Mouse (Mus musculus) regulatory T cell (primary cell): ENCODE results near the gene Gm28729.
"Not testable (repeated sequence)": the region's sequence is repeated elsewhere in the genome, so short reads cannot be mapped to it uniquely, and the experiment has no call there.

Source experiments
- in situ Hi-C: fragments of 300-600 bp; cut with MboI, MseI; formaldehyde crosslinking; loops from one replicate; pipeline ENCODE4 v1.15.1; 2025; ENCODE audit warnings: high pct_unique_total_duplicates

The Gm28729 gene

DNA sequence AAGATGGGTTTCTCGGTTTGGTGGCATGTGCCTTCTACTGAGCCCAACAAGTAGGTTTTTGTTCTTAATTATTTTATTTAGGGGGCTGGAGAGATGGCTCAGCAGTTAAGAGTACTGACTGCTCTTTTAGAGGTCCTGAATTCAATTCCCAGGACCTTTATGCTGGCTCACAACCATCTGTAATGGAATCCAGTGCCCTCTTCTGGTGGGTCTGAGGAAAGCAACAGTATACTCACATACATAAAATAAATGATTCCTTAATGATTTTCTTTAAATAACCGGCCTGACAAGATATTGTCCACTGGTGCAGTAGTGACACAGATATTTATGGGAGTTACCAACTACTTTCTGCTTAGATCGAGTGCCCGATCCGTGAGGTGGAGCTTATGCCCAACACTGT, 1.9 kb downstream of the Gm28729 start:
- in situ Hi-C loops: no loop called here

DNA sequence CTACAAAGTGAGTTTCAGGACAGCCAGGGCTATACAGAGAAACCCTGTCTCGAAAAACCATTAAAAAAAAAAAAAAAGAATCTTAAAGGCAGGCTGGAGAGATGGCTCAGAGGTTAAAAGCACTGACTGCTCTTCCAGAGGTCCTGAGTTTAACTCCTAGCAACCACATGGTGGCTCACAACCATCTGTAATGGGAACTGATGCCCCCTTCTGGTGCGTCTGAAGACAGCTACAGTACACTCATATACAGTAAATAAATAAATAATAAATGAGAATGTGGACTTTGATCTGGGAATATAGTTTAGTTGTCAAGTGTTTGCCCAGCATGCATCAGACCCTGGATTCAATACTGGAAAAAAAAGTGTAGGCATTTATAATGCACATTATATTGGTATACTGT, 3.5 kb downstream of the Gm28729 start:
- in situ Hi-C loops: not testable (repeated sequence)

DNA sequence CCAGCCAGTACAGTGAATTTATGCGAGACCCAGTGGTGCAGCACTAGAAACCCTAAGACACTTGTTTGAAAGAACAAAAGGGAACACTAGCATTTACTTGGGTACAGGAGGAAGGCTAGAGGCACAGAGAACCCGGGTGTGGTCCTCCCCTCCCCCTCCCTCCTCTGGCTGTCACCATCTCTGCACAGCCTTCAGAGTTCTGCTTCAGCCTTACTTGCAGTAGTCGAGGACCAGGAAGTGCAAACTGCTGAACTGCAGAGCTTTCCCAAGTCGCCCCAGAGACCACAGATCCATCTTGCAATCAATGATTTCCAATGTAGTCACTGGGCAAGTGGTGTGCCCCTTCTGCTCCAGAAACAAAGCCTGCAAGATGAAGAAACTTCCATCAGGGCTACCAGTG, 7.6 kb downstream of the Gm28729 start:
- in situ Hi-C loops: no loop called here

DNA sequence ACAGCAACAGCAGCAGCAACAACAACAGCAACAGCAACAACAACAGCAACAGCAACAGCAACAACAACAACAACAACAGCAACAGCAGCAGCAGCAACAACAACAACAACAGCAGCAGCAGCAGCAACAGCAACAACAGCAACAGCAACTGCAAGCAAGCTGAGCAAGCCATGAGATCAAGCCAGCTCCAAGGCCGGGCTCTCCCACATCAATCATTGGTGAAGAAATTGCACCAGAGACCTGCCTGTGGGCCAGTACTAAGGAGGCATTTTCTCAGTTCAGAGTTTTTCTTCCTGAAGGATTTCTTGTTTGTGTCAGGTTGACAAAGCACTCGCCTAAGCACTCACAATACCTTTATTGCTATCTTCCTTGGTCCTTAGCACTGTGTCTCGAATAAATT, 8.3 kb downstream of the Gm28729 start:
- in situ Hi-C loops: no loop called here

DNA sequence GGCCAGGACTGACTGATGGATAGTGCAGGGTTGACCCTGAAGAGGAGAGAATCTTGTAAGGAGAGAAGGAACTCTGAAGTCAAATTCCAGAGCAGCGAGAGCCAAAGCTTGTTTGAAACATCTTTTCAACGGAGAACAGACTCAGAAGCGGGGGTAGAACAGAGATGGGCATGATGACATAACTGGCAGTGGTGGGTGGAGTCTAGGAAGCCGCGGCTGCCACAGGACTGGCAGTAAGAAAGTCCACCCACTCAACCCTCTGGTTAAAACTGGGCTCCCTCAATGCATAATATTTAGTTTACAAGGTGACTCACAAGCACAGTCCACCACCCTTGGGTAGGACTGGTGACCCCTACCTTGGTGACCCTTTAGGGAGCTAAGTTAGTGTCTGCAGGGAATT, 9.3 kb downstream of the Gm28729 start:
- in situ Hi-C loops: no loop called here

DNA sequence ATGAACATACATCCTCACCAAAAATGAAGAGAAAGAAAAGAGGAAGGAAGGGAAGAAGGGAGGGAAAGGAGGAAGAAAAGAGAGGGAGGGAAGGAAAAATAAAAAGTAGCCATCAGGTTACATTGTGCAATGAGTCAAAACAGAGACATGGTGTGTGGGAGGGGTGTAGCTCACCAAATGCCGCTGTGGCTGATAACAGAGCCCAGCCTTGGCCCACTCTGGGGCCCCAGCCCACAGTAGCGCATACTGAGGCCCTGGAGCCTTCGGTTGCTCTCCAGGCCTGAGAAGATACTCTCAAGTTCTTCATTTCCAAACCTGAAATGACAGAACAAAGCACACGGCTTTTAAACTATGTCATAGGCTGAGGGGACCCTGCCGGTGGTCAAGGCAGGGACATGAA, 10.8 kb downstream of the Gm28729 start:
- in situ Hi-C loops: no loop called here

DNA sequence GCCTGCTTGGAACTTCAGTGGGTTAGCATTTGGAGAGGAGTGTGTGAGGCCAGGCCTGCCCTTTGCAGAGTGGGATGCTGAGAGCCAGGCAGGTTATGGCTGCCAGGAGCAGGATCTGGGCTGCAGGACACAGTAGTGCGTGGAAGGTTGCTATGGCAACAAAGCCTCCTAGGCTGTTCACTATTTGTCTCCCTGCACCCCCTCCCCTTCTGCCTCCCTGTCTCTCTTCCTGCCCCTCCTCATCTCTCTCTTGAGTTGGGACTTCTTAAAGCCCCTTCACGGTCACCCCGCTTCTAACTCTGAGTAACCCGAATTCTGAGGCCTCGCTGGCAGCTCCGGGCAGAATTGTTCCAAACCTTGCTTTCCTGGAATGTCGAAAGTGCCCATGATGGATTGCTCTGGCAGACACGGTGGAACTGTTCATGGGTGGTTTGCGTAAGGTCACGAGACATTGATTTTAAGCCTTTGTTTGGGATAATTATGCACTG, 19.0 kb downstream of the Gm28729 start:
- in situ Hi-C loops: no loop called here

DNA sequence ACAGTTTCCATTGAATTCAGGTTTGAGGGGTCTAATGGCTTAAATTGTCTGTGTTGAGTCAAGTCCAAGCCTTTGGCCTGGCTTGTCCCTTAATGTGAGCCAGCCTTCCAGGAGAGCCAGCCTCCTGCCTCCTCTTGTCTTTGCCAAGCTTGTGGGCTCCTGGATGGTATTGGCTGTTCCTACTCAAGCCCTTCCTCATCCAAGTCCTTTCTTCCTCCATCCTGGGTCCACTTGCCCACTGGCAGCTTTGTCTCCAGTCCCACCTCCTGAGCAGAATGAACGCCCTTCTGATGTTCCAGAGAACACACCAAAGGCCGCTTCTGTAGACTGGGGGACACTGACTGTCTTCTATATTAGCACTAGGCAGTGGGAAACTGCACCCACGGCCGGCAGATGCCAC, 19.9 kb downstream of the Gm28729 start:
- in situ Hi-C loops: no loop called here

DNA sequence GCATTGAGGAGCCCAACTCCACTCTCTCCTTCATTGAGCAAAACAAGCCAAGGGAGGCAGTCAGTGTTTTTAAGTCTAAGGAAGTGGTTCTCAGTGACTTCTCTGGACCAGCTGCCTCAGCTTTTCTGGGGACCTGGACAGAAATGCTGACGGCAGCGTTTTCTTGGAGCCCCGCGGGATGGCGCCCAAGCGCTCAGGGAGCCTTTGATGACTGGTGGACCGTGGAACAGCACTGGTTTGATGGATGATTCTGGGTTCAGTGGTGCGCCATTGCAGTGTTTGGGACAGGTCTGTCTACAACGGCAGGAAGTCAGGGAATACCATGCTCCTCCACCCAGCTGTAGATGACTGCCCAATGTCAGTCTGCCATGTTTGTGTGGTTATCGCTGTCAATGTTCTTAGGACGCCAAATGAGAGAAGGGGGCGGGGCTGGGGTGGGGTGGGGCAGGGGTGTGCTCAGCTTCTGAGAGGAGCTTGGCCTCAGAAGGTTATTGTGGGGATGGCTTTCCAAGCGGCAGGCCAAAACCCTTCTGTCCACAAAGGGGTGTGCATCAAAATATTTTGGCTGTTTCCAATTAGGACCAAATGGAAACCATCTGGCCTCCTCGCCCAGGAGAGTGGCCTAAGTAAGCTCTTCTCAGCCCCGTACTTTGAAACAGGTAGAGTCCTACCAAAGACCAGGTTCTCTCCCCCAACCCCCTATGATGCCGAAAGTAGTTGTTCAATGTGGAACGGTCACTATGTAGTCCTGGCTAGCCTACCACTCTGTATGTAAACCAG, 20.8 kb downstream of the Gm28729 start:
- in situ Hi-C loops: no loop called here

DNA sequence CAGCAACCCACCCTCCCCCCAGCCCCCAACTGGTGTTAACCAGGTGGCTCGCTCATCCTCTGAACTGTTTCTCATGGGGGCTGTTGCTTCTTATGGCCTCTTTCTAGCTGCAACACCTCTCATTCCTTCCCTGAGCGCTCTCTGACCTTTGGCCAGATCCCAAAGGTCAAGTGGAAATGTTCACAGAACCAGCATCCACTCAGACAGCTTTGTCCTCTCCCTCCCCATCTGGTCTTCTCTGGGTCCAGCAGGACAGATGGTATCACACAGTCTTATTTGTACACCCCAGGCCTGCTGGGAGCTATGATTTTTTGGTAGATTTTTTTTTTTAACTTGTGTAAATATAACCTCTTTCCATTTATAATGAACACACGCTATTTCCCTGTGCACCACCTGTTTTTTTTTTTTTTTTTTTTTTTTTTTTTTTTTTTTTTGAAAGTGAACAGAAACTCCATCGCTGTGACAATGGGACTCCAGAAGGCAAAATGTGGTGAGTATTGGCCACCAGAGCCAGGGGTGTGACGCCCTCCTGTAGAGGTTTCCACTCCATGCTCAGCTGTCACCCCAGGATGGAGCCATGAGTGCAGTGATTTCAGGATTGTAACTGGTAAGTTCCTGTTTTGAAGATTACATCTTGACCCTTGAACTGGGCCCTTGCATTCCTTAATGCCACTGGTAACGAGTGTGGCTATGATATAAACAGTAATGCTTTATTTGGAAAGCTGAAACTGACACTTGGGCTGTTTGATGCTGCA, 22.0 kb downstream of the Gm28729 start:
- in situ Hi-C loops: no loop called here

DNA sequence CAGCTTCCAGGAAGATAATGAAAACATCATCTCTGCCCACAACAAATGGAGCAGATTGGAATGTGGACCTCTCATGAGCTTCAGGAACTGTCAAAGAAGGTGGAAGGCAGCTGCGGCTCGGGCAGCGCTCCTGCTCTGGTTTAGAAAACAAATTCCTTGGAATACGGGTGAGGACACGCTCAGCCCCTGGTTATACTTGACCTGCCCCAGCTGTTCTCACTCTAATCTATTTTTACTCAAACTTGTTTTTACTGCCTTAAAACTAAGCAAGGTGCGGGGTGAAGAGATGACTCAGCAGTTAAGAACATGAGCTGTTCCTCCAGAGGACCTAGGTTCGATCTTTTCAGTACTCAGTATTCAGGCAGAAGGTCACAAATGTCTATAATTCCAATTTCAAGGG, 23.8 kb downstream of the Gm28729 start:
- in situ Hi-C loops: no loop called here

DNA sequence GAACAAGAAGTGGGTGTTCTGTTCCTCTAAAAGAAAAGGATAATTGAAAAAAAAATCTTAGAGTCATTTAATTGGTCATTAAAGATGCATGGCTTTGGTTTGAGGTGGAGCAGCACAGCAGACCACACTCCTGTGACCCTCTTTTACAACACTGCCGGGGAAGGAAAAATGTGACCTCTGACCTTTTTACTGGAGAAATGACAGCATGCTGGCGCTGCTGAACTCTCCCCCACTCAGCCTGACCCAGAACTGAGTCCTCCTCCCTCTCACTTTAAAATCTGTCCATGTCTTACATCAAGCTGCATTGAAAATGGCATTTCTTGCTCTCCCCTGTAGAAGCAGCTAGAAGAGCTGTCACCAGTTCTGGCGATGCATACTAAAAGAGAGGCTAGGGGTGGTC, 31.9 kb downstream of the Gm28729 start:
- in situ Hi-C loops: no loop called here

DNA sequence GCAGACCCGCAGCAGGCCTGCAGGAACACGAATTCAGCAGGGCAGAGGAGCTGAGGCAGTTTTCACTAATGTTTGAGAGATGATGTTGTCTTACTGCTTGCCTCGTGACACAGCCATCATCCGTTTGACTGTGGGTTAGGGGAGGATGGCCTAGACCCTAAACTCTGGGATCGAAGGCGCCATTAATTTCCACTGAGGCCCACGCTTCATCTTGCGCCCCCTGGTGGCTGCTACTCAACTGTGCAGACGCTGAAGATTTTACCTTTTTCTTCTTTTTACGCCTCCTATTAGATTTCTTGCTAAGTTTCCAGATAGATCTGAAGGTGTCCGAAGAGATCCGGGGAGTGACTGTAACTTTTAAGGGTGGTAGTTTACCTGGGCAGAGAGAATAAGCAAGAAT, 33.3 kb downstream of the Gm28729 start:
- in situ Hi-C loops: no loop called here

DNA sequence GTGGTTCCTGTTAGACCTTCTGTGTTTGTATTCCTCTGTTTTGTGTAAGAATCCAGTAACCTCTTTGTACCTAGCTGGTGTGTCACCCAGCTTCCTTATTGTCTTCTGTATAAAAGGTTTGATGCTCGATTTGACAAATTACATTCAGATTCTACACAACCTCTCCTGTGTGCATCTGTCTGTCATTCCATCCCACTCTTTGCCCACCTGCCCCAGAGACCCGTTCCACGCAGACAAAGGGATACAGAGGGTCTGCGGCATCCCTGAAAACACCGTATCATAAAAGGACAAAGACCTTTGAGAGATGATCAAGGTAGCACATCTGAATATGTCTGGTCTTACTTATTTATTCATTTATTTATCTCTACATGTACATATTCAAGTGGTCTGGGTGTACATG, 37.2 kb downstream of the Gm28729 start:
- in situ Hi-C loops: loop anchor here (5.0 kb wide), 1 partner anchor 201 kb away; no protein-coding TSS in a partner anchor

DNA sequence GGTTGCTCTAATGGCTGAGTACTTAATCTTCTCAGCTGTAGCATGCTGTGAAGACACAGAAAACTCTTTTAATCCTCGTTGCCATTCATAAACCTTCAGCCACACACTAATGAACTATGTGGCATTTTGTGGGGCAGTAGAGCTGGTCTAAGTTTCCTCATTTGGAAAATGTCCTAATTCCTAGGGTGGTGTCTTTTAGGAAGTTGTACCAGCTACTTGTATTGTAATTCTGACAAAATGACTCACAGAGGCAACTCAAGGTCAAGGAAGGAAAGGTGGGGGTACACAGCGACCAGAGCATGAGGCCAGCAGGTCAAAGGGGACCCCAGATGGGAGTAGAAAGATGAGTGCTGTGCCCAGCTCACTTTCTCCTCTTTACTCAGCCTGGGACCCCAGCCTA, 41.4 kb downstream of the Gm28729 start:
- in situ Hi-C loops: no loop called here

DNA sequence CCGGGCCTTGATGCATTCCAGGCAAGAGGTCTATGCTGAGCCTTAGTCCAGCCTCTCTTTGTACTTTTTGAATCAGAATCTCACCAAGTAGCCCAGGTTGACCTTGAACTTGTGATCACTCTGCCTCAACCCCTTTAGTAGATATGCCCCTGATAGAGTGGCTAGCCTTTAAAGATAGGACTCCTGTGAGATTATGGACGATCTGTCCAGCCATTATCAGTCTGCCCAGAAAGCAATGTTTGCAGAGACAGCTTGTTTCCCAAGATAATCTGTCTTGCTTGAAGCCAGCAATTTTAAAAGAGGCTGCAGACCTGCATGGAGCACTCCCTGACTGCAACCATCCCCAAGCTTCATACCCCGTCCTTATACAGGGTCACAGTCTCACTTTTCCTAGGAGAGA, 42.0 kb downstream of the Gm28729 start:
- in situ Hi-C loops: no loop called here

DNA sequence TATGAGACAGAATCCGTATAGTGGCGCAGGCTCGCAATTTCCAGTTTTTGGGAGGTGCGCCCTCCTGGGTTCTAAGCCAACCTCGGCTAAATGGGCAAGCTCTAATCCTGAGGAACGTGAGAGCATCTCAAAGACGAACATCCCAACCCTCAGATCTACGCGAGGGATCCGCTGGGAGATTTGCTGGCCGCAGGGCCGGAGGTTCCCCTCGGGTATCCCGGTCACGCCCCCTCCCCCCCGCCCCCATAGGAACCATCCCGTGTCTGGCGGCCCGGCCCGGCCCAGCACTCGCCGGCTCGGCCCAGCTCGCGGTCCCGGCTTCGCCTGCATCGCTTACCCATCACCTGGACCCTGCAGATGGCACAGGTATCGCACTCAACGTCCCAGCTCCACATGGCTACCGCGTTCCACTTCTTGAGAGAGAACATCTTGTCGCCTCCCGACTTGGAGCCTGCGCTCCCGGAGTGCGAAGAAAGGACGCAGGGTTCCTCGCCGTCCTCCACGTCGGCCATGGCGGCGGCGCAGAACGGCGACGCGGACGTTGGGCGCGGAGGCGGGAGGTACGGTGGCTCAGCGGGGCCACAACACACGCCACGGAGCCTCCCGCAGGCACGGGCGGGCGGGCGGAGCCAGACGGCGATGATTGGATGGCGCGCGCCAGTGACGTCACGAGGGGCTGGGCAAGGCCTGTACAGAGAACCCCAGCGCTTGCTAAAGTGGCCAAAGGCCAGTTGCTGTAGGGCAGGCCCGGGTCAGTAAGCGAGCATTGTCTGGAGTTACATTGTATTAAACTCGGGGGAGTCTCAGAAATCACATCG, 46.8 kb downstream of the Gm28729 start, which contains the start of gene Rnf7:
Rnf7 (minus strand) TSS at position 605 of the 818 bp plus-strand sequence.
- in situ Hi-C loops: no loop called here

DNA sequence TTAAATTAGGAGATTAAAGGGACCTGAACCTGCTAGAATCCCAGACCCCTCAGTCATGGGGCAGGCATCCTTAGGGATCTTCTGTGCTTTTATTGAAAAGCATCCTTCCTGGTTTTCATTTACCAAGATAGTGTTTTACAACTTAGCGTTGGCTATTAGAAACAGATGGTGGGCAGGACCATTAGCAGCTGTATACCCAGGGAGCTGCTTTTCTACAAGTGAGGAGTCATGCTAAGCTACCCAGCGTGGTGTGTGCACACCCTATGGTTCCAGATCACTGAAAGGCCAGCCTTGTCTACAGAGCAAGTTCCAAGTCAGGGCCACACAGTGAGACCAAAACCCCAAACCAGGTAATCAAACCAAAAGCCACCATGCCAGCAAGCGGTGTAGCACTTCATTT, 52.7 kb downstream of the Gm28729 start:
- in situ Hi-C loops: no loop called here

DNA sequence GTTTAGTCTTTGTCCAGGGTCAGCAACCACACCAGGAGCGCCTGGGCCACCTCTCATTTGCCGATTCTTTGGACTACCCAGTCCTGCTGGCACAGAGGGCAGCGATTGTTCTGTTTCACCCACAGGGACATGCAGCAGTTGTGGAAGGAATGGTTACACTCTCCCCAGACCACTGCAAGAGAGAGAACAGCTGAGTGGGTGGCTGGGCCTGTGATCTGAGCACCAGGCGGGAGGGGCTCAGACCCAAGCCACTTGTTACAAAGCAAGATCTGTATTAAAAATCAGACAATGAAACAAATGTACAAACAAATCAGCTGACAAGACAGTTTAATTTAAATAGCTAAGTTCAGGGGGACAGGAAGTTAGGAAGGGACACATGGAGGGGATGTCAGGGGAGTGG, 53.4 kb downstream of the Gm28729 start:
- in situ Hi-C loops: not testable (repeated sequence)

DNA sequence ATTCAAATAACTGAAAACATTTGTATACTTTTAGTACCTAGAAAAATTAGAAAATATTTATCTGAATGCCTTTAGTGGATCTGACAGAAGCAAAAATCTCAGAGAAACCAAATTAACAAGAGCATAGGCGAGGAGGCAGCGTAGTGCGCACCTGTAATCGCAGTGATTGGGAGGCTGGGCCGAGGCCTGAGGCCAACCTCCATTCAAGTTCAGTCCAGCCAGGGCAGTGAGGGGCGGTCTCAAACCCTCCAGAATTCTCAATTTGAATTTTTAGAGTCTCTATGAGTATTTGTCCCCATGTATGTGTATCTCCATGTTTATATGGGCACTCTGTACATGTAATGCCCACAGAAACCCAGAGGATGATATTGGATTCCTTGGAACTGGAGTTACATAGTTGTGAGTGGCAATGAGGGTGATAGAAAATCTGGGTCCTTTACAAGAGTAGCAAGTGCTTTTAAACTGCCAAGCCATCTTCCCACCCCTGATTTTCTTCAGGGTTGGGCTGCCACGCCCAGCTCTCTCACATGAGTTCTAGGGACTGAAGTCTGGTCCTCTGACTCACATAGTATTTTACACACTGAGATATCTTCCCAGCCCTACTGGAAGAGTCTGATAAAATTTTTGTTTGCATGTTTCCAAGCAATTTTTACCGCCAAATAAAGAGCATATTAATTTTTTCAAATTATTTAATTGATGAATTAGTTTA, 54.6 kb downstream of the Gm28729 start:
- in situ Hi-C loops: no loop called here

DNA sequence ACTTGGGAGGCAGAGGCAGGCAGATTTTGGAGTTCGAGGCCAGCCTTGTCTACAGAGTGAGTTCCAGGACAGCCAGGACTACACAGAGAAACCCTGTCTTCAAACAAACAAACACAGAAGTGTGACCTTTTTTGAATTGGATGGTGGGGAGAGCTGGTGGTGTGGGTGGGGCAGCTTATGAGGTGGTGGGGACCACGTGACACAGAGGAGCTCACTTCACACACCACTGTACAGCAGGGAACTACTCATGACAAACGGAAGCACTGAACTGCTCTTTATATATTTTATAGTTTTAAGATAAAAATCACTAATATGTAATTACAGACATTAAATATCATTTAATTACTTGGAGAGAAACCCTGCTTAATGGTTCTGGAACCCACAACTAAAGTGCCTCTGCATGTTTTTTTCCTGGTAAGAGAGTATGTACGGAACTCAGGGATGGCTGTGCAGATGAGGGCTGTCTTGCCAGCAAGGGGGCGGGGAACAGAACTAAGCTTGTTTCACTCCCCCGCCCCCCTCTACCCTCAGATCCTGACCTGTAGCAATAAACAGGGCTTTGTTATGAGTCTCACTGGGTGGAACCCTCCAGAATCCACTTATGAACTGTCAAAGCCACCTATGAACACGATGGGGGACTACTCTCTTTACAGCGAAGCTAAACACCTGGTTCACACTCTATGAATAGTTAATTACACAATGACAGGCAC, 55.4 kb downstream of the Gm28729 start:
- in situ Hi-C loops: no loop called here
